Mouse (Mus musculus): ENCODE data around the gene Phb2. TPM values are rescaled to one million over a fixed set of nuclear protein-coding genes. Genes with fewer than 3 reads are reported as not detected.

Gene Phb2
- total RNA-seq, 1 experiment from 2014 or later = 110 TPM

DNA sequence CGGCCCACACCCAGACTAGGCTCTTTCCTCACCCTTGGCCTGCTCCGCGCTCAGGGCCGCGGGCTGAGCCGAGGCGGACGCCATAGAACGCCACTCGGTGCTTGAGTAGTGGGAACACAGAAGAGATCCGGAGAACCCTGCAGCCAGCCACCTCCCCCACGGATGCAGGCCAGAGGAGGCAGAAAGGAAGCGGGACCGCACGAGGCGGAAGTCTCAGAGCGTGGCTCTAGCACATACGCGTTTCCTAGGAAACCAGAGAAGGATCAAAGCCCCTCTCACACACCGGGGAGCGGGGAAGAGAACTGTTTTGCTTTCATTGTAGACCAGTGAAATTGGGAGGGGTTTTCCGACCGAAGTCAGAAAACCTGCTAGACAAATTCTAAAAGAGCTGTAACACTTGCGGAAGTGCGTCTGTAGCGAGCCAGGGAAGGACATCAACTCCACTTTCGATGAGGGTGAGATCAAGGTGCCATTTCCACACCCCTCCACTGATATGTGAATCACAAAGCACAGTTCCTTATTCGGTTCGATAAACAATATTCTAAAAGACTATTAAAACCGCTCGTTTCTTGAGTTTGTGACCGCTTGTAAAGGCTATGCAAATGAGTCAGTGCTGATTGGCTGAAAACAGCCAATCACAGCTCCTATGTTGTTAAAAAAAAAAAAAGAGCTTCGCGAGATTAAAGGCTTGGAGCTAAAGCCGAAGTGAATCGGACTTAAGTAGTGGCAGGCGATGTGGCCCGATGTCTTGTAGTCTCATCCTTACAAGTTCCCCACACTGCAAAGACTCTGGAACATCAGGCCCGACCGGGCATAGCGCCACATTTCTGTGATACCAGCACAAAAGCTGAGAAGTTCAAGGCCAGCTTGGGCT, 29.0 kb downstream of the Phb2 start, which contains the start of gene Grcc10:
Gene Grcc10, minus strand, starts transcription at position 487 of the 874 bp plus-strand sequence.
- peak; percentile 60 for ATAC-seq (ENCODE audit: extremely low read depth, insufficient number of reproducible peaks, low FRiP score, poor library complexity, severe bottlenecking)

DNA sequence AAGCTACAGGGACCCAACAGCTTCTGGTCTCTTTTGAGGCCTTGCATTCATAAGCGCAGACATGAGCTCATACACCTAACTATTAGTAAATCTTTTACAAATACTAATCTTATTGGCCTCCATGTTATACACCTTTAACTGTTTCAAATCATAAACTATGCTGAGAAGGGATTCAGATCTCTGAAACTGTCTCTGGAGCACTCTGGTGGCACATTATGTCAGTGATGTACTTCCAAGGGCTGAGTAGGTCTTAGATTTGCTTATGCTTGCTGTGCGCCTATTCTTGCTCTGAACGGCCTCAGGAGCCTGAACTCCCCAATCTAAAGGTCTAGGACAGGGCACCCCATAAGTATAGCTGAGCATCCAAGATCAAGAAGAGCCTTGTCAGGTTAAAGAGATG, 29.7 kb downstream of the Phb2 start:
- no peak for ATAC-seq (ENCODE audit: extremely low read depth, insufficient number of reproducible peaks, low FRiP score, poor library complexity, severe bottlenecking)

GRCm38 (mm10) chr6:124742839-124743514, 30.8 kb downstream of the Phb2 start:
- ATAC-seq (ENCODE audit: extremely low read depth, insufficient number of reproducible peaks, low FRiP score, poor library complexity, severe bottlenecking) = no peak

DNA sequence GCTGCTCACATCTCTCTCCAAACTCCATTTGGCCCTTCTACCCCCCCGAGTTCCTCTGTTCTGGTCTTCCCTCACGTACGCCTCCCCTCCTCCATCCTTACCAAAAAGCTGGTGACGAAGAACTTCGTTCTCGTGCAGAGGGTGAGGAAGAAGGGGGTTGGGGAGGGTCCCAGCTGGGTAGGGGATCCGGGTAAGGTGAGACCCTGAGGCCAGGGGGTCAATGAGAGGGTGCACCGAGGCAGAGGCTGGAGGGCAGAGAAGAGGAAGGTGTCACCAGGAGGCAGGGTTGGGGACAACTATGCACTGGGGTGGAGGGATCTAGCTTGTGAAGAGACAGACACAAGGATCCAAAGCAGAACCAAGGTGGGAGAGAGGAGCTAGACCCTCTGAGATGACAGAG, 31.5 kb downstream of the Phb2 start:
- no peak for ATAC-seq (ENCODE audit: extremely low read depth, insufficient number of reproducible peaks, low FRiP score, poor library complexity, severe bottlenecking)

GRCm38 (mm10) chr6:124744755-124745321, 32.7 kb downstream of the Phb2 start:
- ATAC-seq (ENCODE audit: extremely low read depth, insufficient number of reproducible peaks, low FRiP score, poor library complexity, severe bottlenecking) = no peak

GRCm38 (mm10) chr6:124745490-124746295, 33.6 kb downstream of the Phb2 start:
- ATAC-seq (ENCODE audit: extremely low read depth, insufficient number of reproducible peaks, low FRiP score, poor library complexity, severe bottlenecking) = peak; percentile 64

DNA sequence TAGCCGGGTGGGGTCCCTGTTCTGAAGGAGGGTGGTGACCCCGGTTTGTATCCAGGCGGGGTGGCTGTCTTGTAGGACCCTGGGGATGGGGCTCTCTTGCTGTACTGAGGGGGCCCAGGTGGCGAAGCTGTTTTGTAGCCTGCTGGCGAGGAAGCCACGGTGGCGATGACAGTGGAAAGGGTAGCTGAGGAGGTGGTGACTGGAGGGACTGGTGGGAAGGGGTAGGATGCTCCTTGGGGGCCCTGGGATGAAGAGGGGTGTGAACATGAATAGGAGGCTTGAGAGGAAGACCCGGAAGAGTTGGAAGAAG, 34.1 kb downstream of the Phb2 start:
- no peak for ATAC-seq (ENCODE audit: extremely low read depth, insufficient number of reproducible peaks, low FRiP score, poor library complexity, severe bottlenecking)

GRCm38 (mm10) chr6:124746654-124747632, 34.8 kb downstream of the Phb2 start:
- no peak for ATAC-seq (ENCODE audit: extremely low read depth, insufficient number of reproducible peaks, low FRiP score, poor library complexity, severe bottlenecking)

- ATAC-seq (ENCODE audit: extremely low read depth, insufficient number of reproducible peaks, low FRiP score, poor library complexity, severe bottlenecking) = no peak
Observed at GRCm38 (mm10) chr6:124750405-124750804, 38.3 kb downstream of the Phb2 start.

DNA sequence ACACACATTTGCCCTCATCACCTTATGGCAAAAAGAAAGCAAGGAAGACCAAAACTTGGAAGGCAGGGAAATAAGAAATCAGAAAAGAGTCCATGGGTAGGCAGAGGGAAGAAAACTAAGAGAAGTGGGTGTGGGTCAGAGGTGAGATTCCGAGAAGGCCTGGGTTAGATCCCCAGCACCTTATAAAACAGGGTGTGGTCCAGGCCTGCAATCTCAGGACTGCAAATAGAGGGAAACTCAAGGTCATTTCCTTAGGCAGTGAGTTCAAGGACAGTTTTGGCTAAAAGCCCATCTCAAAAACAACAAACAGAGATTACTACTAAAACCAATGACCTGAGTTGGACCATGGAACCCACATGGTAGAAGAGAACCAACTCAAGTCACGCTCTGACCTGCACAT, 41.7 kb downstream of the Phb2 start:
- no peak for ATAC-seq (ENCODE audit: extremely low read depth, insufficient number of reproducible peaks, low FRiP score, poor library complexity, severe bottlenecking)

- ATAC-seq (ENCODE audit: extremely low read depth, insufficient number of reproducible peaks, low FRiP score, poor library complexity, severe bottlenecking) = no peak
Observed at GRCm38 (mm10) chr6:124755306-124755705, 43.2 kb downstream of the Phb2 start.

DNA sequence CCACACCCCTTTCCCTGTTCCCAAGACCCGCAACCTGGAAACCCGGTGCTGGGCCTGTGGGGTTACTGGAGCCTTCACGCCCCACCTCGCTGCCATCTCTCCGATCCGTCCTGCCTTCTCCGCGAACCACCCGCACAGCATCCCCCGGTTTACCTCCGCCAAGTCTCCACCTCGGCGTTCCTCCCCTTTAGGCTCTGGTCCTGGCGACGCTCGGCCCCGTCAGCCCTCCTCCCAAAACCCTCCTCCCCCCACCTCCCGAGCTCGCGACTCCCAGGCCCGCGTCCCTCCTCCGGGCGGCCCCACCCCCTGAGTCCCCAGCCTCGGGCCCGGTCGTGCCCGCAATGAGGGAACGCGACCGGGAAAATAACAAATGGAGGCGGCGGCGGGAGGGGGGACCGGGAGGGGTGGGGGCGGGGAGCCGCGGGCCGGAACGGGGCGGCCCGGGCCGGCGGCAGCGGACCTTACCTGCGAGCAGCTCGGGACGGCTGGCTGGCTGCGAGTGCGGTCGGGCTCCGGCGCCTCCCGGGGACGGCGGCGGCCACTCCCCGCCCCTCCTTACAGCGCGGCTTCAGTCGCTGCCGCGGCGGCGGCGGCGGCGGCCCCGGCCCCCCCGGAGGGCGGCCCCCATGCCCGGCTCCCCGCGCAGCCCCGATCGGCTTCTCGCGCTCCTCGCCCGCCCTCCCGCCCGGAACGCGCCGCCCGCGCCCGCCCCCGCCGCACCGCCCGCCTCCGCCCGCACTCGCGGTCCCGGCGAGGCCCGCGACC, 43.9 kb downstream of the Phb2 start, which contains the start of the genes Gm45234 and Atn1:
Gene Gm45234, minus strand, starts transcription at position 191 of the 765 bp plus-strand sequence.
Gene Atn1, minus strand, starts transcription at position 694 of the 765 bp plus-strand sequence.
- no peak for ATAC-seq (ENCODE audit: extremely low read depth, insufficient number of reproducible peaks, low FRiP score, poor library complexity, severe bottlenecking)

DNA sequence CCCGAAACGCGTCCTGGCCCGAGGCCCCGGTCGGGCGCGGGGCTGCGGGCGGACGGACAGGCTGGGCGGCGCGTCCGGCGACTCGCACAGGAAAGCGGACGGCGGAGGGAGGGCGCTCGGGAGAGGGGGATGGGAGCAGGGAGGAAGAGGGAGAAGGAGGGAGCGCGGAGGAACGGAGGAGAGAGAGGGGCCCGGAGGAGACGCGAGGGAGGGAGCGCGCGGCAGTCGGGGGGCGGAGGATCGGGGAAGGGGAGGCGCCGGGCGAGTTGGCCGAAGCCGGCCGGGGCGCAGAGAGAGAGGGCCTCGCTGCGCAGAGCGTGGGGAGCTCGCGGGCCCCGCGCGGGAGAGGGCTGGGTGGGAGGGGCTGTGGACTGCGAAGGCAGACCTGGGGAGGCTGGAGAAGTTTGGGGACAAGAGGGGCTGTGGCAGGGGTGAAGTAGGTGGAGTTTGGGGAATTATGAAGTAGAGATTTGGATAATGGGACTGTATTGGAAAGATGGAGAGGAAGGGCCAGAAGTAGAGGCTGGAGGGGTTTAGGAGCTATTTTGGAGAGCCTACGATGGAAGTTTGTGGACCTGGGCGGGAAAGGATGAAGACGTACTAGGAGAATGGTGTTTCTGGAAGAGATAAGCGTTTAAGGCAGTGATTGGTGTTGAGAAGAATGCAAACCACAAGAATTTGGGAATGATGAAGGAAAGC, 44.7 kb downstream of the Phb2 start:
- ATAC-seq (ENCODE audit: extremely low read depth, insufficient number of reproducible peaks, low FRiP score, poor library complexity, severe bottlenecking) = no peak

DNA sequence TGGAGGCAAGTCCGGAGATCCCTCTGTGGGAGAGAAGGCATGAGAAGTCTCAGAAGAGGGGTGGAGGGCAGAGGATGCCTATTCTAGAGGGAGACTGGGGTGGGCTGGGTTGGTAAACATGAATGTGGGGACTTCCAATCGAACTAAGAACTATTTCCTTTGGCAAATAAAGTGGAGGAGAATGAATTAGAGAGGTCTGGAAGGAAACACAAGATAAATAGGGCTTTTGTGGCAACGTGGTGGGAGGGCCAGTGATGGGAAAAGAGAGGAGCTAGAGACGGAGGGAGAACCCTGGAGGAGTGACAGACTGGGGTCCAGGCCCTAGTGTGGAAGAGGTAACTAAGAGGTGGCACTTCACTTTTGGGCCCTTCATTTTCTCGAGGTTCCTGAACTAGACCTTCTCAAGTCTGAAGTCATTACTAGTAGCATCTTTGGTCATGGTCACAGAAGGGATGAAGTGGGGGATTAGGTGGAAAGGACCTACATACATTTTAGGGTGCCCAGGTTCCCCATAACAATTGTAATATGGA, 45.3 kb downstream of the Phb2 start:
- ATAC-seq (ENCODE audit: extremely low read depth, insufficient number of reproducible peaks, low FRiP score, poor library complexity, severe bottlenecking) = no peak

DNA sequence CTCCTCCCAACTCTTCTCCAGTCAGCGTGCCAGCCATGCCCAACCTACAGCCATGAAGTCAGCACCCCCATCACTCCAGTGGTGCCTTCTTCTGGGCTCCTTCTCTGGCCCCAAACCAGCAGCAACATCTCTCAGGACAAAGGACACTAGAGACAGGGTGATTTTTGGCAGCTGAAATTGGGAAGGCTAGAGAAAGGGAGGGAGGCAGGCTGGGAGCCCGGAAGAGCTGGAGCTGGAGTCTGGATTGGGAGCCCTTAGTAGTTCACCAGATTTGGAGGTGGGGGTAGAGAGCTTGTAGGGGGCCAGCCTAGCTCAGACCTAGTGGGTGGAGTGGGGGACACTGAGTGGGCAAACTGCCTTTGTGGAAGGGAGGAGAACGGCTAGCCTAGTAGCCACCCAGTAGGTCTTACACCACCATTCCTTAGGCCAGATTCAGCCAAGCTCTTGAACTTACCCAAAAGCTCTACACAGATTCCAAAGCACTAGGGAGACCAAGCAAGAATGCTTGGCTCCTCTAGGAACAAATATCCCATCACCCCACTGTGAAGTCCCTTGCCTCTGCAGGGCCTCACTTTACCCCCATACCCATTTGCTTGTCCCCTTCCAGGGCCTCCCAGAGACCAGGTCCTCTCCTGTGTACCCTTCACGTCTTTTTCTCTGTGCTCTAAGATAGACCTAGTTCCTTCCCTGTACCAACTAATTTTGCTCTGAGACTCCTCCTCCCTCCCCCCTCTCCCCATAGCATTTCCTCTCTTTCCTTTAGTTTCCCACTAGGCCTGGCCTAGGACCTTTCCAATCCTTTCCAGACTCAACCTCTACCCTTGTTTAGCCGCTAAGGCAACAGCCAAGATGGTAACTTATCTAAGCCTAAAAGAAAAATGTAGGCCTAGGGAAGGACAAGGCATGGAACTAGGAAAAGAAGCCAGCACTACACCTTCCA, 46.0 kb downstream of the Phb2 start:
- ATAC-seq (ENCODE audit: extremely low read depth, insufficient number of reproducible peaks, low FRiP score, poor library complexity, severe bottlenecking) = no peak

DNA sequence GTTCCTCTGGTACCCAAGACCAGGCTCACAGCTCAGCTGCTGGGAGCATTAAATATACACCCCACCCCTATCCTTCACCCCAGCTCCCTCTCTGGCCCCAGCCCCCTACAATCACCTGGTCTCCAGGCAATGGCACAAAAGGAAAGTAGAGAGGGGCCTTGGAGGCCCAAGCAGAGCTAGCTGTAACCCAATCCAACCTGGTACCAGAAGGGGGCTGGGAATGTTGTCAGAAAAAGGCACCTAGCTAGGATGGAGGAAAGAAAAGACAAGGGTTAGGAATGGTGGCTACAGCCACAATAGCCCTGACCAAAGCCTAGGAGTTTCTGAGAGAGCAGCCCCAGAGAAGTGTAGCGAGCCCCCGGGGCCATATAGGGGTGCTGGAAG, 46.7 kb downstream of the Phb2 start:
- no peak for ATAC-seq (ENCODE audit: extremely low read depth, insufficient number of reproducible peaks, low FRiP score, poor library complexity, severe bottlenecking)
